Mouse (Mus musculus) embryonic fibroblast, embryonic 13.5 days (primary cell): Measurements from ENCODE around the gene Gm16253.

Experiments
- CTCF ChIP-seq: IDR thresholded peaks from 2 replicates; pipeline ENCODE4 v1.5.1; 2011; ENCODE audit warnings: mild to moderate bottlenecking, control low read depth, low read length, moderate library complexity, borderline replicate concordance; ENCODE audit not compliant: insufficient read depth
- POLR2A ChIP-seq: IDR thresholded peaks from 2 replicates; pipeline ENCODE4 v1.6.1; 2011; ENCODE audit warnings: low read depth, mild to moderate bottlenecking, control low read depth, low read length, moderate library complexity

DNA sequence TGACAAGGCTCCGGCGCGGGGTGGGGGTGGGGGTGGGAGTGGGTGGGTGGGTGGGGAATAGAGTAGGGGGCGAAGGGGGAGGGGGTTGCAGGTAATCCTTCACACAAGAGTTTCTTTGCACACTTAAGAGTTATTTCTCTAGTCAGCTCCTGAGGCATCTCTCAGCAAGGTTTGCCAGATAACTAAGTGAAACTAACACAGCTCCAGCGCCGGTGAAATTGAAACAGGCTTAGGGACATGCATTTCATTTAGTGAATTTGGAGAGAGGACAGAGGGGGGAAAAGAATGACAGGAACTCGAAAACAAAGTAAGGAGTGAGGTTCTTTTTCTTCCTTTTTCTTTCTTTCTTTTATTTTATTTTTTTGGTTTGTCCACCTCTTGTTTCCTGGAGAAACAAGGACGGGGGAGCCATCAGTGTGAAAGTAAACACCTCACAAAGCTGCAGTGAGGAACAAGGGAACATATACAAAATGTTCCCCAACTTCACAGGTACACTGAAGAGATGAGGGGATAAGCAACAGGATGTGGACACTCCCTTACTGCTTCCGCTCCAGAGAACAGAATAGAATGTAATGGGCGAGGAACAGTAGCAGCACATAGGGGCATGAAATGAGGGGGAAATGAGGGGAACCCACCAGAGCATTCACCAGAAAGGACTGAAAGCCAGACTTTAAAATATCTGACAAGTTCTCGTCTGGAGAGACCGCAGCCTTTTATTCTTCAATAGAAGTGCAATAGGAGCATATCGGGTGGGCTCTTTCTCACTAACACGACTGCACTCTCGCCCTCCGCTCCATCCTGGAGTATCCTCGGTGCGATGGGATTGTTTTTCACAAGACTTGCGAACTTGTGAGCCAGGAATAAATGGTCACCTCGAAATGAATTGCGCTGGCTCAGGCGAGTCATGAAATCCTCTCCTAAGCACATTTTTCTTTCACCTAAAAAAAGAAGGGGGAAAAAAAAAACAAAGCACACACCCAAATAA is 19.8 kb upstream of the Gm16253 start:
- no peak for TF ChIP-seq CTCF
- TF ChIP-seq POLR2A: peak; percentile 46
